Mouse (Mus musculus) ES-E14 (cell line): ENCODE data around the gene Rnf224.

Source experiments
- CHD2 ChIP-seq: IDR thresholded peaks from 2 replicates; pipeline ENCODE4 v1.6.1; 2014; ENCODE audit warnings: mild to moderate bottlenecking, low read depth, low read length, inconsistent platforms
- MAFK ChIP-seq: IDR thresholded peaks from 2 replicates; pipeline ENCODE4 v1.6.1; 2014; ENCODE audit warnings: mild to moderate bottlenecking, low read depth, low read length, inconsistent platforms; ENCODE audit not compliant: insufficient read depth

- TF ChIP-seq MAFK = no peak
- no peak for TF ChIP-seq CHD2
Observed at GRCm38 (mm10) chr2:25218445-25218844, 18.1 kb downstream of the Rnf224 start, which contains the start of gene Fam166a.
